Mouse (Mus musculus): ENCODE data around the gene Ifi207. TPM values are rescaled to one million over a fixed set of nuclear protein-coding genes. Genes with fewer than 3 reads are reported as not detected.
"Not testable (repeated sequence)": the region's sequence is repeated elsewhere in the genome, so short reads cannot be mapped to it uniquely, and the experiment has no call there.

The Ifi207 gene
- polyA plus RNA-seq (2015; fragmentation: Nextera tagmentation; extraction: Ambion mirVana) = 0.23 and 0.51 TPM in 2 replicates

- H3K4me2 ChIP-seq (replicated peaks) = no peak within 1 kb of the TSS
- 81% methylated on average over 4 of the region's 4 CpGs for WGBS
- no peaks in the 10 kb centered on the region for H3K9me3 ChIP-seq
These were observed at the start of gene Ifi207 for GRCm38 (mm10) chr1:173741656-173742055. Gene Ifi207 (minus strand): TSS chr1:173741747.

GRCm38 (mm10) chr1:173773457-173773856 lies 31.9 kb upstream of the Ifi207 start:
- not testable (repeated sequence) for ATAC-seq, H3K9me3 ChIP-seq
- WGBS = 76% methylated on average over 2 of the region's 3 CpGs

More at GRCm38 (mm10) chr1:173741656-173742055, at the start of gene Ifi207:
- Histone ChIP-seq H3K27ac (no peak within 1 kb of the TSS), H3K4me1 (replicated peaks) (no peaks in the 10 kb centered on the region), H3K27me3 (no peaks in the 10 kb centered on the region), H3K36me3 (no peaks in the 10 kb centered on the region), H3K4me3 (replicated peaks) (no peak within 1 kb of the TSS), H3K9ac (replicated peaks) (no peak within 1 kb of the TSS)
- no peak for ATAC-seq

GRCm38 (mm10) chr1:173766848-173767617 lies 25.5 kb upstream of the Ifi207 start, which contains the start of gene Ifi204:
Gene Ifi204 (minus strand): TSS chr1:173766943.
- 93% methylated on average over 5 of the region's 5 CpGs for WGBS
- ATAC-seq; H3K4me3 ChIP-seq (replicated peaks); H3K9ac ChIP-seq (replicated peaks); H3K36me3 ChIP-seq; H3K4me2 ChIP-seq (replicated peaks); H3K4me1 ChIP-seq (replicated peaks); H3K27ac ChIP-seq; H3K9me3 ChIP-seq; H3K27me3 ChIP-seq: not testable (repeated sequence)

More at GRCm38 (mm10) chr1:173773457-173773856, 31.9 kb upstream of the Ifi207 start:
- not testable (repeated sequence) for H3K4me1 ChIP-seq (replicated peaks); H3K27ac ChIP-seq; H3K27me3 ChIP-seq; H3K36me3 ChIP-seq; H3K9ac ChIP-seq (replicated peaks); H3K4me2 ChIP-seq (replicated peaks); H3K4me3 ChIP-seq (replicated peaks)

- WGBS = 92% methylated on average over 5 of the region's 5 CpGs
- not testable (repeated sequence) for H3K4me3 ChIP-seq (replicated peaks); H3K27ac ChIP-seq; ATAC-seq; H3K36me3 ChIP-seq; H3K4me1 ChIP-seq (replicated peaks); H3K27me3 ChIP-seq; H3K4me2 ChIP-seq (replicated peaks); H3K9ac ChIP-seq (replicated peaks); H3K9me3 ChIP-seq
These were observed 18.5 kb upstream of the Ifi207 start for GRCm38 (mm10) chr1:173760032-173760431.

GRCm38 (mm10) chr1:173742262-173742661 lies 715 bp upstream of the Ifi207 start:
- Histone ChIP-seq H3K27me3 (no peaks in the 10 kb centered on the region), H3K4me1 (replicated peaks) (no peaks in the 10 kb centered on the region), H3K9ac (replicated peaks) (no peak overlapping the region), H3K9me3 (no peaks in the 10 kb centered on the region), H3K4me3 (replicated peaks) (no peak overlapping the region), H3K36me3 (no peaks in the 10 kb centered on the region), H3K4me2 (replicated peaks) (no peak overlapping the region), H3K27ac (no peak overlapping the region)
- 75% methylated on average over 1 of the region's 1 CpGs for WGBS
- ATAC-seq = no peak

GRCm38 (mm10) chr1:173740537-173740936 lies 1.0 kb downstream of the Ifi207 start:
- H3K27ac ChIP-seq = no peak overlapping the region
- no peak overlapping the region for H3K9ac ChIP-seq (replicated peaks)
- no peak overlapping the region for H3K4me2 ChIP-seq (replicated peaks)
- no peak overlapping the region for H3K4me3 ChIP-seq (replicated peaks)
- H3K27me3 ChIP-seq = no peaks in the 10 kb centered on the region
- no peaks in the 10 kb centered on the region for H3K9me3 ChIP-seq
- no peaks in the 10 kb centered on the region for H3K4me1 ChIP-seq (replicated peaks)
- no peaks in the 10 kb centered on the region for H3K36me3 ChIP-seq
- no peak for ATAC-seq

GRCm38 (mm10) chr1:173736986-173737385 lies 4.6 kb downstream of the Ifi207 start:
- H3K4me2 ChIP-seq (replicated peaks) = no peak overlapping the region
- no peaks in the 10 kb centered on the region for H3K4me1 ChIP-seq (replicated peaks)
- H3K36me3 ChIP-seq = no peaks in the 10 kb centered on the region
- H3K4me3 ChIP-seq (replicated peaks) = no peak overlapping the region
- no peaks in the 10 kb centered on the region for H3K27me3 ChIP-seq
- H3K9me3 ChIP-seq = no peaks in the 10 kb centered on the region
- ATAC-seq = no peak
- no peak overlapping the region for H3K27ac ChIP-seq
- WGBS = 83% methylated on average over 2 of the region's 2 CpGs
- H3K9ac ChIP-seq (replicated peaks) = no peak overlapping the region

- H3K4me2 ChIP-seq (replicated peaks); H3K4me1 ChIP-seq (replicated peaks); H3K27ac ChIP-seq; H3K4me3 ChIP-seq (replicated peaks); H3K36me3 ChIP-seq; ATAC-seq; H3K9ac ChIP-seq (replicated peaks); H3K9me3 ChIP-seq; H3K27me3 ChIP-seq: not testable (repeated sequence)
- WGBS = 94% methylated on average over 4 of the region's 4 CpGs
These were observed 6.5 kb downstream of the Ifi207 start for GRCm38 (mm10) chr1:173735015-173735414.

- ATAC-seq = no peak
- Histone ChIP-seq H3K9ac (replicated peaks) (no peak overlapping the region), H3K36me3 (no peaks in the 10 kb centered on the region), H3K4me3 (replicated peaks) (no peak overlapping the region), H3K27me3 (no peaks in the 10 kb centered on the region), H3K4me1 (replicated peaks) (no peaks in the 10 kb centered on the region), H3K4me2 (replicated peaks) (no peak overlapping the region), H3K27ac (no peak overlapping the region), H3K9me3 (no peaks in the 10 kb centered on the region)
- 48% methylated on average over 7 of the region's 7 CpGs for WGBS
These were observed 8.3 kb downstream of the Ifi207 start for GRCm38 (mm10) chr1:173733219-173733618.

- H3K4me3 ChIP-seq (replicated peaks) = no peak overlapping the region
- WGBS = 97% methylated on average over 1 of the region's 1 CpGs
- no peak overlapping the region for H3K27ac ChIP-seq
- no peak overlapping the region for H3K9ac ChIP-seq (replicated peaks)
- no peaks in the 10 kb centered on the region for H3K4me1 ChIP-seq (replicated peaks)
- no peaks in the 10 kb centered on the region for H3K27me3 ChIP-seq
- no peak overlapping the region for H3K4me2 ChIP-seq (replicated peaks)
- no peaks in the 10 kb centered on the region for H3K9me3 ChIP-seq
- ATAC-seq = no peak
- H3K36me3 ChIP-seq = no peaks in the 10 kb centered on the region
These were observed 47.3 kb downstream of the Ifi207 start for GRCm38 (mm10) chr1:173694270-173694669.

GRCm38 (mm10) chr1:173678605-173679004 lies 62.9 kb downstream of the Ifi207 start:
- H3K4me2 ChIP-seq (replicated peaks); H3K27me3 ChIP-seq; H3K4me3 ChIP-seq (replicated peaks); H3K27ac ChIP-seq; ATAC-seq; H3K9ac ChIP-seq (replicated peaks); H3K9me3 ChIP-seq; H3K4me1 ChIP-seq (replicated peaks); H3K36me3 ChIP-seq: not testable (repeated sequence)
- 93% methylated on average over 1 of the region's 1 CpGs for WGBS

GRCm38 (mm10) chr1:173673458-173674097 lies 68.0 kb downstream of the Ifi207 start, which contains the start of gene Ifi208:
Gene Ifi208 (plus strand): TSS chr1:173673675.
- WGBS = 51% methylated on average over 3 of the region's 3 CpGs
- not testable (repeated sequence) for H3K36me3 ChIP-seq; ATAC-seq; H3K27me3 ChIP-seq; H3K4me1 ChIP-seq (replicated peaks); H3K27ac ChIP-seq; H3K9ac ChIP-seq (replicated peaks); H3K9me3 ChIP-seq; H3K4me3 ChIP-seq (replicated peaks); H3K4me2 ChIP-seq (replicated peaks)

Measured in midbrain, embryonic 13.5 days (tissue).